Mouse (Mus musculus): Measurements from ENCODE around the gene Dand5. TPM values are rescaled to one million over a fixed set of nuclear protein-coding genes. Genes with fewer than 3 reads are reported as not detected.

Dand5 gene
- polyA plus RNA-seq, 1 experiment: 1.8 TPM

GRCm38 (mm10) chr8:84816117-84816516, 6.5 kb downstream of the Dand5 start:
- TF ChIP-seq CTCF (IDR thresholded peaks at IDR 0.05; ENCODE audit: extremely low read depth, insufficient read depth, insufficient read length, insufficient replicate concordance) (no peak), POLR2A (IDR thresholded peaks at IDR 0.05; ENCODE audit: low read depth, low read length) (no peak)
- H3K4me3 ChIP-seq (ENCODE audit: extremely low read depth, insufficient read depth, insufficient read length): no peak overlapping the region
- H3K27ac ChIP-seq (ENCODE audit: insufficient read depth, low read length): no peak overlapping the region
- H3K36me3 ChIP-seq (ENCODE audit: control insufficient read depth, insufficient read depth, low read length): no peaks in the 10 kb centered on the region
- H3K27me3 ChIP-seq (ENCODE audit: control insufficient read depth, insufficient read depth, low read length): 0 out of 2 replicates have a peak, but pooled peaks cover 1% of the 10 kb centered on the region
- 90% methylated on average over 17 of the region's 17 CpGs for WGBS
- no peak for DNase-seq (ENCODE audit: low read depth in 1 of 2, low spot score in 2 of 2)
- H3K4me1 ChIP-seq (ENCODE audit: control insufficient read depth, insufficient read depth, insufficient read length): peaks cover 2% of the 10 kb centered on the region; the same call in 1 of the 2 replicates

- DNase-seq (ENCODE audit: low read depth in 1 of 2, low spot score in 2 of 2): peak; percentile 65 to 93
- Histone ChIP-seq H3K27ac (ENCODE audit: insufficient read depth, low read length) (no peak overlapping the region), H3K36me3 (ENCODE audit: control insufficient read depth, insufficient read depth, low read length) (no peaks in the 10 kb centered on the region), H3K4me1 (ENCODE audit: control insufficient read depth, insufficient read depth, insufficient read length) (peaks cover 5% of the 10 kb centered on the region; the same call in 1 of the 2 replicates), H3K27me3 (ENCODE audit: control insufficient read depth, insufficient read depth, low read length) (0 out of 2 replicates have a peak, but pooled peaks cover 1% of the 10 kb centered on the region), H3K4me3 (ENCODE audit: extremely low read depth, insufficient read depth, insufficient read length) (no peak overlapping the region)
- TF ChIP-seq CTCF (IDR thresholded peaks at IDR 0.05; ENCODE audit: extremely low read depth, insufficient read depth, insufficient read length, insufficient replicate concordance): peak; percentile 95
- no peak for TF ChIP-seq POLR2A (IDR thresholded peaks at IDR 0.05; ENCODE audit: low read depth, low read length)
- 12% methylated on average over 9 of the region's 9 CpGs for WGBS
Observed at GRCm38 (mm10) chr8:84815547-84815946, 7.1 kb downstream of the Dand5 start.

DNA sequence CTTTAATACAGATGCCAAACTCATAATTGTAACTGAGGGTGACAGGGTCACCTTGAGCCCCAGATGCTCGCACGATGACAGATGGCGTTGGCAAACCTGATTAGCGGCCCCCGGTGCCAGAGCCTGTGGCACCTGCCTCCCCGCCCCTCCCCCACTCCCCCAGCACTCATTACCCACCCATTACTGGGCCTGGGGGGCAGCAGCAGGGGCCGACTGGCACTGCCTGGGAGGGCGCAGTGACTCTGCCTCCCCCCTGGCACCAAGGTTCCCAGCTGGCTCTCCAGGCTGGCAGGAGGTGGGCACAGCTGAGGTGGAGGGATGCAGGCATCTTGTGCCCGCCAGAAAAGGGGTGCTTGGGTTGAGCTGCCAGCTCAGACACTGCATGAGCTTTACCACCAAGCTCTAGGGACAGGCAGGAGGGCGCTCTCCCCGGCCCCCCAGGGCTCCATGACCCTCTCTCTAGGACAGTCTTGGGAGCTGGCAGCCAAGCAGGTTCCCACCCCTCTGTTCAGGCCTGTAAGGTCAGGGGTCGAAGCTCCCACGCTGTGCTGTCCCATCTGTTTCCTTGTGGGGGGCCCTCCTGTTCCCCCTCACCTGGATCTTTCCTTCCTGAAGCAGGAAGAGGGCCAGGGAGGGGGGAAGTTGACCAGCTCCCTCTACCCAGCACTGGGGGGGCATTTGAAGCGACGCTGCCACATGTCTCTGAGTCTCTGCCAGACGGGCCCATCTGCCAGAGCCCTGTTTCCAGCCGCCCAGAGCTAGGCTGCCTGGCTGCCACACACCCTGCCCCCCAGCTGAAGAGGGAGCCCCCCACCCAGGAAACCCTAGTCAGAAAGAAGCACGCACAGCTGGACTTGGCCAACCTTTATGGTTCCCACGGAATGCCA, 7.8 kb downstream of the Dand5 start:
- H3K27me3 ChIP-seq (ENCODE audit: control insufficient read depth, insufficient read depth, low read length): 0 out of 2 replicates have a peak, but pooled peaks cover 1% of the 10 kb centered on the region
- 42% methylated on average over 19 of the region's 19 CpGs for WGBS
- TF ChIP-seq POLR2A (IDR thresholded peaks at IDR 0.05; ENCODE audit: low read depth, low read length) (no peak), CTCF (IDR thresholded peaks at IDR 0.05; ENCODE audit: extremely low read depth, insufficient read depth, insufficient read length, insufficient replicate concordance) (no peak)
- H3K36me3 ChIP-seq (ENCODE audit: control insufficient read depth, insufficient read depth, low read length): no peaks in the 10 kb centered on the region
- H3K4me3 ChIP-seq (ENCODE audit: extremely low read depth, insufficient read depth, insufficient read length): no peak overlapping the region
- H3K4me1 ChIP-seq (ENCODE audit: control insufficient read depth, insufficient read depth, insufficient read length): peaks cover 5% of the 10 kb centered on the region; the same call in 1 of the 2 replicates
- H3K27ac ChIP-seq (ENCODE audit: insufficient read depth, low read length): no peak overlapping the region
- no peak for DNase-seq (ENCODE audit: low read depth in 1 of 2, low spot score in 2 of 2)

GRCm38 (mm10) chr8:84814240-84814554, 8.4 kb downstream of the Dand5 start:
- DNase-seq (ENCODE audit: low read depth in 1 of 2, low spot score in 2 of 2): no peak
- Histone ChIP-seq H3K4me1 (ENCODE audit: control insufficient read depth, insufficient read depth, insufficient read length) (peaks cover 5% of the 10 kb centered on the region; the same call in 1 of the 2 replicates), H3K27ac (ENCODE audit: insufficient read depth, low read length) (no peak overlapping the region), H3K36me3 (ENCODE audit: control insufficient read depth, insufficient read depth, low read length) (no peaks in the 10 kb centered on the region), H3K4me3 (ENCODE audit: extremely low read depth, insufficient read depth, insufficient read length) (no peak overlapping the region), H3K27me3 (ENCODE audit: control insufficient read depth, insufficient read depth, low read length) (0 out of 2 replicates have a peak, but pooled peaks cover 1% of the 10 kb centered on the region)
- 88% methylated on average over 11 of the region's 11 CpGs for WGBS
- TF ChIP-seq CTCF (IDR thresholded peaks at IDR 0.05; ENCODE audit: extremely low read depth, insufficient read depth, insufficient read length, insufficient replicate concordance): no peak
- TF ChIP-seq POLR2A (IDR thresholded peaks at IDR 0.05; ENCODE audit: low read depth, low read length): no peak

DNA sequence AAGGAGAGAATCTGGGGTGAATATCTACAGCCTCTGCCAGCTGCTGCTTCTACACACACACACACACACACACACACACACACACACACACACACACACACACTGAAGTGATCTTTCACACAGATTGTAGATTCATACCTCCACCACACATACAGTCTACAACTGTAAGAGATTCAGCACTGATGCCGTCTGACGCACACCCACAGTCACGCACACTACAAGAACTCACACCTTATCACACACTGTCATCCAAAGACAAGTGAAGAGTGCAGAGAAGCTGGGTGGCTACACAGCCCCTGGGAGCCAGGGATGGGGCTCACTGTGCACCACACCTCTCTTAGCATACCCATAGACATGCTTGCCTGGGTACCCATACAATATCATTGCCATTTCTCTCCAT, 8.8 kb downstream of the Dand5 start:
- 84% methylated on average over 3 of the region's 3 CpGs for WGBS
- TF ChIP-seq CTCF (IDR thresholded peaks at IDR 0.05; ENCODE audit: extremely low read depth, insufficient read depth, insufficient read length, insufficient replicate concordance) (no peak), POLR2A (IDR thresholded peaks at IDR 0.05; ENCODE audit: low read depth, low read length) (no peak)
- Histone ChIP-seq H3K36me3 (ENCODE audit: control insufficient read depth, insufficient read depth, low read length) (no peaks in the 10 kb centered on the region), H3K4me1 (ENCODE audit: control insufficient read depth, insufficient read depth, insufficient read length) (peaks cover 5% of the 10 kb centered on the region; the same call in 1 of the 2 replicates), H3K4me3 (ENCODE audit: extremely low read depth, insufficient read depth, insufficient read length) (no peak overlapping the region), H3K27me3 (ENCODE audit: control insufficient read depth, insufficient read depth, low read length) (0 out of 2 replicates have a peak, but pooled peaks cover 1% of the 10 kb centered on the region), H3K27ac (ENCODE audit: insufficient read depth, low read length) (no peak overlapping the region)
- no peak for DNase-seq (ENCODE audit: low read depth in 1 of 2, low spot score in 2 of 2)

- H3K27ac ChIP-seq (ENCODE audit: insufficient read depth, low read length): no peak overlapping the region
- DNase-seq (ENCODE audit: low read depth in 1 of 2, low spot score in 2 of 2): peak; percentile 58 to 76
- 0 out of 2 replicates have a peak, but pooled peaks cover 1% of the 10 kb centered on the region for H3K27me3 ChIP-seq (ENCODE audit: control insufficient read depth, insufficient read depth, low read length)
- H3K4me3 ChIP-seq (ENCODE audit: extremely low read depth, insufficient read depth, insufficient read length): no peak overlapping the region
- TF ChIP-seq POLR2A (IDR thresholded peaks at IDR 0.05; ENCODE audit: low read depth, low read length): no peak
- TF ChIP-seq CTCF (IDR thresholded peaks at IDR 0.05; ENCODE audit: extremely low read depth, insufficient read depth, insufficient read length, insufficient replicate concordance): peak; percentile 75; the same call in 1 of the 2 replicates
- H3K4me1 ChIP-seq (ENCODE audit: control insufficient read depth, insufficient read depth, insufficient read length): peaks cover 5% of the 10 kb centered on the region; the same call in 1 of the 2 replicates
- 4% methylated on average over 5 of the region's 5 CpGs for WGBS
- no peaks in the 10 kb centered on the region for H3K36me3 ChIP-seq (ENCODE audit: control insufficient read depth, insufficient read depth, low read length)
Observed at GRCm38 (mm10) chr8:84813059-84813458, 9.6 kb downstream of the Dand5 start.

All from spleen, adult 2 months (tissue).